Mouse (Mus musculus): ENCODE results near the gene Pkib. TPM values are rescaled to one million over a fixed set of nuclear protein-coding genes. Genes with fewer than 3 reads are reported as not detected.
A peak's percentile ranks its signal among the peaks of the same experiment; 100 is the strongest.

Gene Pkib
- polyA plus RNA-seq, 1 experiment from 2014 or later, result 1.1 TPM

GRCm38 (mm10) chr10:57731672-57732071, 99.9 kb downstream of the Pkib start:
- Histone ChIP-seq H3K4me1 (replicated peaks) (no peaks in the 10 kb centered on the region), H3K27ac (replicated peaks) (no peak overlapping the region), H3K27me3 (no peaks in the 10 kb centered on the region), H3K4me3 (replicated peaks) (no peak overlapping the region), H3K36me3 (replicated peaks) (no peaks in the 10 kb centered on the region), H3K9me3 (replicated peaks) (no peaks in the 10 kb centered on the region), H3K4me2 (no peak overlapping the region), H3K9ac (no peak overlapping the region)
- no peak for ATAC-seq (ENCODE audit: insufficient read depth)
- WGBS (ENCODE audit: insufficient replicate concordance), result 53% methylated on average over 3 of the region's 3 CpGs

- Histone ChIP-seq H3K27ac (replicated peaks) (no peak overlapping the region), H3K36me3 (replicated peaks) (no peaks in the 10 kb centered on the region), H3K27me3 (no peaks in the 10 kb centered on the region), H3K4me1 (replicated peaks) (no peaks in the 10 kb centered on the region; the same call in 1 of the 2 replicates), H3K4me3 (replicated peaks) (no peak overlapping the region), H3K9me3 (replicated peaks) (no peaks in the 10 kb centered on the region), H3K4me2 (no peak overlapping the region), H3K9ac (no peak overlapping the region)
- WGBS (ENCODE audit: insufficient replicate concordance), result 65% methylated on average over 4 of the region's 4 CpGs
- no peak for ATAC-seq (ENCODE audit: insufficient read depth)
Measured at GRCm38 (mm10) chr10:57740733-57741132, 109.0 kb downstream of the Pkib start.

- Histone ChIP-seq H3K4me3 (replicated peaks) (no peak overlapping the region), H3K27me3 (no peaks in the 10 kb centered on the region), H3K36me3 (replicated peaks) (no peaks in the 10 kb centered on the region), H3K9me3 (replicated peaks) (no peaks in the 10 kb centered on the region), H3K4me1 (replicated peaks) (no peaks in the 10 kb centered on the region; the same call in 1 of the 2 replicates), H3K9ac (no peak overlapping the region), H3K4me2 (no peak overlapping the region), H3K27ac (replicated peaks) (no peak overlapping the region)
- no peak for ATAC-seq (ENCODE audit: insufficient read depth)
- 46% methylated on average over 2 of the region's 2 CpGs for WGBS (ENCODE audit: insufficient replicate concordance)
Measured at GRCm38 (mm10) chr10:57741351-57741750, 109.6 kb downstream of the Pkib start.

- ATAC-seq (ENCODE audit: insufficient read depth), result no peak
- Histone ChIP-seq H3K4me3 (replicated peaks) (no peak overlapping the region), H3K27ac (replicated peaks) (no peak overlapping the region), H3K4me1 (replicated peaks) (no peaks in the 10 kb centered on the region; the same call in 1 of the 2 replicates), H3K9ac (no peak overlapping the region), H3K27me3 (no peaks in the 10 kb centered on the region), H3K9me3 (replicated peaks) (no peaks in the 10 kb centered on the region), H3K4me2 (no peak overlapping the region), H3K36me3 (replicated peaks) (no peaks in the 10 kb centered on the region)
- 62% methylated on average over 7 of the region's 7 CpGs for WGBS (ENCODE audit: insufficient replicate concordance)
Measured at GRCm38 (mm10) chr10:57743045-57743444, 111.3 kb downstream of the Pkib start.

GRCm38 (mm10) chr10:57743606-57744016, 111.8 kb downstream of the Pkib start:
- 5% methylated on average over 6 of the region's 6 CpGs for WGBS (ENCODE audit: insufficient replicate concordance)

GRCm38 (mm10) chr10:57744128-57744765, 112.5 kb downstream of the Pkib start:
- Histone ChIP-seq H3K9ac (no peak overlapping the region), H3K4me1 (replicated peaks) (no peaks in the 10 kb centered on the region; the same call in 1 of the 2 replicates), H3K9me3 (replicated peaks) (no peaks in the 10 kb centered on the region), H3K36me3 (replicated peaks) (no peaks in the 10 kb centered on the region), H3K4me3 (replicated peaks) (no peak overlapping the region), H3K27ac (replicated peaks) (no peak overlapping the region), H3K4me2 (no peak overlapping the region), H3K27me3 (no peaks in the 10 kb centered on the region)
- WGBS (ENCODE audit: insufficient replicate concordance), result 42% methylated on average over 2 of the region's 2 CpGs
- ATAC-seq (ENCODE audit: insufficient read depth), result no peak

More at GRCm38 (mm10) chr10:57743606-57744016, 111.8 kb downstream of the Pkib start:
- no peaks in the 10 kb centered on the region for H3K36me3 ChIP-seq (replicated peaks)
- peak overlapping the region; percentile 50 for H3K4me2 ChIP-seq
- no peak overlapping the region for H3K9ac ChIP-seq
- no peak for ATAC-seq (ENCODE audit: insufficient read depth)
- no peaks in the 10 kb centered on the region for H3K27me3 ChIP-seq
- H3K27ac ChIP-seq (replicated peaks), result no peak overlapping the region
- H3K4me1 ChIP-seq (replicated peaks), result no peaks in the 10 kb centered on the region; the same call in 1 of the 2 replicates
- H3K9me3 ChIP-seq (replicated peaks), result no peaks in the 10 kb centered on the region
- H3K4me3 ChIP-seq (replicated peaks), result peak overlapping the region; percentile 41

- H3K4me1 ChIP-seq (replicated peaks), result no peaks in the 10 kb centered on the region; the same call in 1 of the 2 replicates
- no peak overlapping the region for H3K4me3 ChIP-seq (replicated peaks)
- H3K4me2 ChIP-seq, result no peak overlapping the region
- ATAC-seq (ENCODE audit: insufficient read depth), result no peak
- no peak overlapping the region for H3K9ac ChIP-seq
- no peaks in the 10 kb centered on the region for H3K27me3 ChIP-seq
- no peaks in the 10 kb centered on the region for H3K9me3 ChIP-seq (replicated peaks)
- H3K27ac ChIP-seq (replicated peaks), result no peak overlapping the region
- no peaks in the 10 kb centered on the region for H3K36me3 ChIP-seq (replicated peaks)
Measured at GRCm38 (mm10) chr10:57745452-57745851, 113.7 kb downstream of the Pkib start.

GRCm38 (mm10) chr10:57747127-57747526, 115.3 kb downstream of the Pkib start:
- no peak overlapping the region for H3K4me3 ChIP-seq (replicated peaks)
- no peaks in the 10 kb centered on the region for H3K36me3 ChIP-seq (replicated peaks)
- no peaks in the 10 kb centered on the region for H3K27me3 ChIP-seq
- H3K9me3 ChIP-seq (replicated peaks), result no peaks in the 10 kb centered on the region
- H3K4me1 ChIP-seq (replicated peaks), result no peaks in the 10 kb centered on the region; the same call in 1 of the 2 replicates
- ATAC-seq (ENCODE audit: insufficient read depth), result no peak
- no peak overlapping the region for H3K9ac ChIP-seq
- H3K27ac ChIP-seq (replicated peaks), result no peak overlapping the region
- no peak overlapping the region for H3K4me2 ChIP-seq

GRCm38 (mm10) chr10:57753343-57753742, 121.6 kb downstream of the Pkib start:
- H3K4me2 ChIP-seq, result no peak overlapping the region
- no peaks in the 10 kb centered on the region for H3K27me3 ChIP-seq
- H3K9ac ChIP-seq, result no peak overlapping the region
- no peak overlapping the region for H3K4me3 ChIP-seq (replicated peaks)
- H3K36me3 ChIP-seq (replicated peaks), result no peaks in the 10 kb centered on the region
- H3K4me1 ChIP-seq (replicated peaks), result no peaks in the 10 kb centered on the region
- H3K9me3 ChIP-seq (replicated peaks), result no peaks in the 10 kb centered on the region
- H3K27ac ChIP-seq (replicated peaks), result no peak overlapping the region
- ATAC-seq (ENCODE audit: insufficient read depth), result no peak
- WGBS (ENCODE audit: insufficient replicate concordance), result 60% methylated on average over 1 of the region's 1 CpGs

GRCm38 (mm10) chr10:57755201-57755736, 123.5 kb downstream of the Pkib start:
- H3K27me3 ChIP-seq, result no peaks in the 10 kb centered on the region
- H3K36me3 ChIP-seq (replicated peaks), result no peaks in the 10 kb centered on the region
- H3K4me3 ChIP-seq (replicated peaks), result no peak overlapping the region
- H3K9me3 ChIP-seq (replicated peaks), result no peaks in the 10 kb centered on the region
- H3K4me1 ChIP-seq (replicated peaks), result no peaks in the 10 kb centered on the region
- no peak overlapping the region for H3K4me2 ChIP-seq
- H3K27ac ChIP-seq (replicated peaks), result no peak overlapping the region
- WGBS (ENCODE audit: insufficient replicate concordance), result 66% methylated on average over 2 of the region's 2 CpGs
- no peak overlapping the region for H3K9ac ChIP-seq
- no peak for ATAC-seq (ENCODE audit: insufficient read depth)

GRCm38 (mm10) chr10:57758999-57759398, 127.2 kb downstream of the Pkib start:
- H3K4me3 ChIP-seq (replicated peaks), result no peak overlapping the region
- 66% methylated on average over 2 of the region's 2 CpGs for WGBS (ENCODE audit: insufficient replicate concordance)
- H3K27ac ChIP-seq (replicated peaks), result no peak overlapping the region
- no peaks in the 10 kb centered on the region for H3K9me3 ChIP-seq (replicated peaks)
- H3K36me3 ChIP-seq (replicated peaks), result no peaks in the 10 kb centered on the region
- no peak overlapping the region for H3K4me2 ChIP-seq
- H3K9ac ChIP-seq, result no peak overlapping the region
- ATAC-seq (ENCODE audit: insufficient read depth), result no peak
- no peaks in the 10 kb centered on the region for H3K27me3 ChIP-seq
- H3K4me1 ChIP-seq (replicated peaks), result no peaks in the 10 kb centered on the region

- no peak for ATAC-seq (ENCODE audit: insufficient read depth)
- Histone ChIP-seq H3K4me3 (replicated peaks) (no peak overlapping the region), H3K27me3 (no peaks in the 10 kb centered on the region), H3K4me2 (no peak overlapping the region), H3K4me1 (replicated peaks) (no peaks in the 10 kb centered on the region), H3K9ac (no peak overlapping the region), H3K36me3 (replicated peaks) (no peaks in the 10 kb centered on the region), H3K27ac (replicated peaks) (no peak overlapping the region), H3K9me3 (replicated peaks) (no peaks in the 10 kb centered on the region)
- WGBS (ENCODE audit: insufficient replicate concordance), result 41% methylated on average over 3 of the region's 3 CpGs
Measured at GRCm38 (mm10) chr10:57760694-57761093, 128.9 kb downstream of the Pkib start.

Data from liver, embryonic 15.5 days (tissue).